Mouse (Mus musculus) cortical plate, adult 2 months (tissue): ENCODE measurements around the gene Esyt1.

Experiments used
- CTCF ChIP-seq: fragments of 200-500 bp; IDR thresholded peaks from 2 replicates; pipeline ENCODE4 v1.5.1; 2011; ENCODE audit warnings: mild to moderate bottlenecking, control low read depth, low read length; ENCODE audit not compliant: insufficient read depth; ENCODE audit errors: extremely low read depth
- POLR2A ChIP-seq: fragments of 200-500 bp; IDR thresholded peaks from 2 replicates; pipeline ENCODE4 v1.6.1; 2011; ENCODE audit warnings: mild to moderate bottlenecking, low read length, control low read depth; ENCODE audit not compliant: insufficient read depth; ENCODE audit errors: extremely low read depth

- no peak for TF ChIP-seq POLR2A
- TF ChIP-seq CTCF = no peak
Measured at GRCm38 (mm10) chr10:128460270-128460630, 65.4 kb downstream of the Esyt1 start.
